Mouse (Mus musculus): ENCODE measurements around the gene Gpr108.
"Not testable (repeated sequence)": the region's sequence is repeated elsewhere in the genome, so short reads cannot be mapped to it uniquely, and the experiment has no call there.

The Gpr108 gene

GRCm38 (mm10) chr17:57248201-57248699 is at the start of gene Gpr108:
Gene Gpr108 (minus strand): TSS chr17:57248446.
- peak; percentile 87 to 93 for DNase-seq

GRCm38 (mm10) chr17:57297040-57297439 is 48.8 kb upstream of the Gpr108 start:
- DNase-seq: no peak

- no peak for DNase-seq
Measured at GRCm38 (mm10) chr17:57295935-57296334, 47.7 kb upstream of the Gpr108 start.

GRCm38 (mm10) chr17:57292968-57293367 is 44.7 kb upstream of the Gpr108 start:
- no peak for DNase-seq

- DNase-seq: no peak
Measured at GRCm38 (mm10) chr17:57292302-57292701, 44.1 kb upstream of the Gpr108 start.

- no peak for DNase-seq
Measured at GRCm38 (mm10) chr17:57290671-57291055, 42.4 kb upstream of the Gpr108 start.

GRCm38 (mm10) chr17:57290001-57290670 is 41.9 kb upstream of the Gpr108 start:
- no peak for DNase-seq

- no peak for DNase-seq
Measured at GRCm38 (mm10) chr17:57289252-57289651, 41.0 kb upstream of the Gpr108 start.

GRCm38 (mm10) chr17:57286718-57287355 is 38.6 kb upstream of the Gpr108 start:
- DNase-seq: no peak

- DNase-seq: no peak
Measured at GRCm38 (mm10) chr17:57285077-57285476, 36.8 kb upstream of the Gpr108 start.

- no peak for DNase-seq
Measured at GRCm38 (mm10) chr17:57283906-57284305, 35.7 kb upstream of the Gpr108 start.

- DNase-seq: no peak
Measured at GRCm38 (mm10) chr17:57280411-57280810, 32.2 kb upstream of the Gpr108 start.

- no peak for DNase-seq
Measured at GRCm38 (mm10) chr17:57279591-57280224, 31.5 kb upstream of the Gpr108 start.

GRCm38 (mm10) chr17:57278943-57279590 is 30.8 kb upstream of the Gpr108 start, which contains the start of gene Vav1:
Gene Vav1 (plus strand): TSS chr17:57279100.
- no peak for DNase-seq

GRCm38 (mm10) chr17:57278537-57278936 is 30.3 kb upstream of the Gpr108 start:
- no peak for DNase-seq

- DNase-seq: not testable (repeated sequence)
Measured at GRCm38 (mm10) chr17:57277598-57278261, 29.5 kb upstream of the Gpr108 start.

- peak; percentile 82 to 84 for DNase-seq
Measured at GRCm38 (mm10) chr17:57276634-57277121, 28.4 kb upstream of the Gpr108 start.

- DNase-seq: peak in 1 of 2 experiments; percentile 37
Measured at GRCm38 (mm10) chr17:57275997-57276351, 27.7 kb upstream of the Gpr108 start.

GRCm38 (mm10) chr17:57275111-57275996 is 27.1 kb upstream of the Gpr108 start:
- peak; percentile 86 to 87 for DNase-seq

- no peak for DNase-seq
Measured at GRCm38 (mm10) chr17:57274686-57275085, 26.4 kb upstream of the Gpr108 start.

- DNase-seq: no peak
Measured at GRCm38 (mm10) chr17:57273846-57274245, 25.6 kb upstream of the Gpr108 start.

- no peak for DNase-seq
Measured at GRCm38 (mm10) chr17:57271301-57271700, 23.1 kb upstream of the Gpr108 start.

All from cerebellum, adult 18-20 months (tissue).